Mouse (Mus musculus) hindbrain, embryonic 11.5 days (tissue): ENCODE results near the gene Hsp90ab1. TPM values are rescaled to one million over a fixed set of nuclear protein-coding genes. Genes with fewer than 3 reads are reported as not detected.

Source experiments
- polyA plus RNA-seq: library from polyadenylated mRNA; unstranded; fragments of >200 nt; fragmentation: Nextera tagmentation; extraction: Ambion mirVana; gene quantifications from 2 replicates; pipeline ENCODE4 v1.2.1, GENCODE M21; 2014

Gene Hsp90ab1
- polyA plus RNA-seq, 1 experiment from 2014 or later = 1,644 TPM

Other genes starting within 250 kb of the Hsp90ab1 start
- 86.2 and 87.3 TPM in 2 replicates for gene Cdc5l, start 139.5 kb downstream of the Hsp90ab1 start, polyA plus RNA-seq
- 0.61 and 0.85 TPM in 2 replicates for gene Spats1, start 97.9 kb downstream of the Hsp90ab1 start, polyA plus RNA-seq
- 13.0 and 14.5 TPM in 2 replicates for gene Aars2, start 66.4 kb downstream of the Hsp90ab1 start, polyA plus RNA-seq
- 2.0 and 2.5 TPM in 2 replicates for gene Tcte1, start 49.8 kb downstream of the Hsp90ab1 start, polyA plus RNA-seq
- gene Tmem151b, start 23.6 kb downstream of the Hsp90ab1 start, polyA plus RNA-seq = 4.7 and 5.6 TPM in 2 replicates
- 5.6 and 9.0 TPM in 2 replicates for gene Nfkbie, start 17.6 kb downstream of the Hsp90ab1 start, polyA plus RNA-seq
- gene Slc35b2, start 9.4 kb downstream of the Hsp90ab1 start, polyA plus RNA-seq = 89.9 and 91.5 TPM in 2 replicates
- 48.0 and 50.8 TPM in 2 replicates for gene Slc29a1, start 26.3 kb upstream of the Hsp90ab1 start, polyA plus RNA-seq
- 1.1 and 1.8 TPM in 2 replicates for gene Mymx, start 28.8 kb upstream of the Hsp90ab1 start, polyA plus RNA-seq
- 0.79 and 1.0 TPM in 2 replicates for gene Capn11, start 86.1 kb upstream of the Hsp90ab1 start, polyA plus RNA-seq
- 105 and 109 TPM in 2 replicates for gene Mrpl14, start 113.1 kb upstream of the Hsp90ab1 start, polyA plus RNA-seq
- 48.6 and 50.3 TPM in 2 replicates for gene Tmem63b, start 113.6 kb upstream of the Hsp90ab1 start, polyA plus RNA-seq
- 0.32 and 0.37 TPM in 2 replicates for gene 1600014C23Rik, start 160.6 kb upstream of the Hsp90ab1 start, polyA plus RNA-seq